Mouse (Mus musculus): ENCODE results near the gene 4930558K02Rik. TPM values are rescaled to one million over a fixed set of nuclear protein-coding genes. Genes with fewer than 3 reads are reported as not detected.

Gene 4930558K02Rik
- polyA plus RNA-seq, 1 experiment from 2014 or later, result 0.17 TPM

DNA sequence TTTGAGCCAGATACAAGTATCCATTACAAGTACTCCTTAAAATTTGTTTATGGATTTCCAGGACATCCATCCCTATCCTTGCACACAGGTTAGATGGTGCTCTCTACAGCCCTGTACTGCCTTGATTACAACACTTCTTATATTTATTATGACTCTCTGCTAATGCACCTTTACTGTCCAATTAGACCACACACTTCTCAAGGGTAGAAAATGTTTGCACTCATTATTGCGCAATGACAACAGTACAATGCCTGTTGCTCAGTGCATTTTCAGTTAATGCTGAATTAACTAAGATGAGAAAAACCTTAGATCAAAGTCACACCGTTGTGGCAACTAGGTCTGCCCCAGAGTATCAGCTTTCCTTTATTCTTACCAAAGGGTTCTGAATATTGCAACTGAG, 51.5 kb downstream of the 4930558K02Rik start:
- no peak for ATAC-seq (replicated peaks)
- H3K4me1 ChIP-seq, result no peaks in the 10 kb centered on the region
- WGBS, result 83% methylated on average over 2 of the region's 2 CpGs
- no peaks in the 10 kb centered on the region for H3K9me3 ChIP-seq
- no peaks in the 10 kb centered on the region for H3K36me3 ChIP-seq
- H3K27me3 ChIP-seq, result no peaks in the 10 kb centered on the region
- H3K4me3 ChIP-seq, result no peak overlapping the region
- H3K9ac ChIP-seq (replicated peaks), result no peak overlapping the region
- H3K27ac ChIP-seq (replicated peaks), result no peak overlapping the region
- H3K4me2 ChIP-seq (replicated peaks), result no peak overlapping the region

DNA sequence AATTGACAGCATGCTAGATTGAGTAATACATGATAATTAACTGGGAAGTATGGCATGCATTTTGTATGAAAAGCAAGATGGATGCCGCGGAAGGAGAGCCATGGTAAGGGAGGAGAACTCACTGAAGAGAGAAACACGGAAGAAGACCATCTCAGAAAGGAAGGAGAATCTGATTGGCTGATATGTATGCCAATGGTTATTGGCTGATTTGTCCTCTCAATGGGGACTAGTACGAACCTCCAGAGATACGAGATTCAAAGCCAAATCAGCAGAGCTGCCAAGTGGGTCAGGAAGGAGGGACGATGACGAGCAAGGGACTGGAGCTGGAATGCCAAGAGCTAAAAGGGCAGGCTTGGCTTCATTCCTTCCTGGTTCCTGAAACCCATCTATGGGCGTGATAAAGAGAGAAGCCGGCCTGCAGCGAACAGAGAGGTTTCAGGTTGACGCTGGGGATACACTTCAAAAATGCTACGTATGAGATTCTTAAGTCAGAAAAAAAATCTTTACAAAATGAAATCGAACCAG, 54.1 kb downstream of the 4930558K02Rik start:
- H3K27ac ChIP-seq (replicated peaks), result no peak overlapping the region
- ATAC-seq (replicated peaks), result no peak
- H3K36me3 ChIP-seq, result no peaks in the 10 kb centered on the region
- no peaks in the 10 kb centered on the region for H3K27me3 ChIP-seq
- H3K4me3 ChIP-seq, result no peak overlapping the region
- 87% methylated on average over 13 of the region's 13 CpGs for WGBS
- no peaks in the 10 kb centered on the region for H3K4me1 ChIP-seq
- H3K9ac ChIP-seq (replicated peaks), result no peak overlapping the region
- H3K4me2 ChIP-seq (replicated peaks), result no peak overlapping the region
- H3K9me3 ChIP-seq, result no peaks in the 10 kb centered on the region

GRCm38 (mm10) chr1:161924321-161924720, 55.1 kb downstream of the 4930558K02Rik start:
- no peak for ATAC-seq (replicated peaks)
- Histone ChIP-seq H3K9me3 (no peaks in the 10 kb centered on the region), H3K27ac (replicated peaks) (no peak overlapping the region), H3K36me3 (no peaks in the 10 kb centered on the region), H3K27me3 (no peaks in the 10 kb centered on the region), H3K4me3 (no peak overlapping the region), H3K9ac (replicated peaks) (no peak overlapping the region), H3K4me1 (no peaks in the 10 kb centered on the region), H3K4me2 (replicated peaks) (no peak overlapping the region)
- 45% methylated on average over 3 of the region's 3 CpGs for WGBS

DNA sequence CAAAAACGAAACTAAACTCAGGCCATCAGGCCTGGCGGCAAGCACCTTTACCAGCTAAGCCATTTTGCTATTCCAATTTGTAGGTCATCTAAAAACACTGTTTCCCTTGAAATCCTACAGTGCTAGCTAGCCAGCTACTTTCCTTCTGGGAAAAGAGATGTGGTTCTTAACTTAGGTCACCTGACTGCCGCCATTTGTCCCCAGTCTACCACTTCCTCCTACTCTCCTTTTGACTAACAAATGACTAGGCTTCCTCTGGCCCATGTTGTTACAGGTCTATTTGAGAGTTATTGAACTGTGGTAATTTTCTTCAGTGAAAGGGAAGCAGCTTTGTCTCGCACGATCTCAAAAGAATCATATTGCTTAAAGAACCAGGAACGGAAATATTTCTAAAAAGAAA, 57.5 kb downstream of the 4930558K02Rik start:
- Histone ChIP-seq H3K9ac (replicated peaks) (no peak overlapping the region), H3K27ac (replicated peaks) (no peak overlapping the region), H3K36me3 (no peaks in the 10 kb centered on the region), H3K9me3 (no peaks in the 10 kb centered on the region), H3K4me1 (no peaks in the 10 kb centered on the region), H3K4me3 (no peak overlapping the region), H3K27me3 (no peaks in the 10 kb centered on the region), H3K4me2 (replicated peaks) (no peak overlapping the region)
- ATAC-seq (replicated peaks), result no peak
- 61% methylated on average over 6 of the region's 6 CpGs for WGBS

DNA sequence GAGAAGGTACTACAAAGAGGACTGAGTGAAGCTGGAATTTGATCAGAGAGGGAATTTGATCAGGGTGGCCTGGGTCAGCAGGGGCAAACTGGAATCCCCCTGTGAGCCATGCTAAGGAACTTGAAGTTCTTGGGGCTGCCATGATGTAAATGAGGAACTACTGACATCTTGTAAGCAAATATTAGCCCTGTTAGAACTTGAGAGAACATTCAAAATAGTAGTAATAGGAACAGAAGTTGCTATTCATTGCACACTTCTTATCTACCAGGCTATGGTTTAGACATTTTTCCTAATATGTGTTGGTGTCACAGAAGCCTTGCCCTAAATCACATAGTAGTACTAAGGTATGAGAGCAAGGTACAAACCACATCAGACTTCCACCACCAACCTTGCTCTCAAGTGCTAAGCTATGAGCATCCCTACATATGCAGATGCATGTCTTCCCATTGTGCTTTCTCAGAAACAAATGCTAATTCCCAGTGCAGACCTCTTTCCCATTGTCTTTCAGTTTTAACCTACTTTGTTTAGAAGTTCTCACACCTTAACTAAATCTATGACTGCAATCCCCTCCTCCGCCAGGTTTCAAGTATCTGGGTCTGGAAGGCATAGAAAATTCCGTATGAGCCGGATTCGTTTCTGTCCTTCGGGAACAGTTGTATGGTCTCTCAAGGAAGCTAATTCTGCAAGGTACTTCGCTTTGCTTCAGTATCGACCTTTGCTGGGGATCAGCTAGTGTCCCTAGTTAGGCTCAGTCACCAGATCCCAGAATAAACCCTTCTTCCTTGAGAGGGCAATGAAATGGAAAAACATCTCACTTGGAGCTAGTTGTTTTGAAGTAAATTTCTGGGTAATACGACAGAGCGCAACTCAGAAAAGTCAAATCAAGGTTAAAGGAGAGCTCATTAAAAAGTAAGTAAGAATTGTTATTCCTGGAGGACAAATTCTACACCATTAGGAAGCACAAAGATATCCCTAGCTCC, 58.7 kb downstream of the 4930558K02Rik start:
- no peaks in the 10 kb centered on the region for H3K9me3 ChIP-seq
- no peaks in the 10 kb centered on the region for H3K4me1 ChIP-seq
- no peak overlapping the region for H3K4me3 ChIP-seq
- H3K4me2 ChIP-seq (replicated peaks), result no peak overlapping the region
- WGBS, result 88% methylated on average over 9 of the region's 9 CpGs
- H3K9ac ChIP-seq (replicated peaks), result no peak overlapping the region
- no peaks in the 10 kb centered on the region for H3K36me3 ChIP-seq
- ATAC-seq (replicated peaks), result no peak
- H3K27ac ChIP-seq (replicated peaks), result no peak overlapping the region
- no peaks in the 10 kb centered on the region for H3K27me3 ChIP-seq

DNA sequence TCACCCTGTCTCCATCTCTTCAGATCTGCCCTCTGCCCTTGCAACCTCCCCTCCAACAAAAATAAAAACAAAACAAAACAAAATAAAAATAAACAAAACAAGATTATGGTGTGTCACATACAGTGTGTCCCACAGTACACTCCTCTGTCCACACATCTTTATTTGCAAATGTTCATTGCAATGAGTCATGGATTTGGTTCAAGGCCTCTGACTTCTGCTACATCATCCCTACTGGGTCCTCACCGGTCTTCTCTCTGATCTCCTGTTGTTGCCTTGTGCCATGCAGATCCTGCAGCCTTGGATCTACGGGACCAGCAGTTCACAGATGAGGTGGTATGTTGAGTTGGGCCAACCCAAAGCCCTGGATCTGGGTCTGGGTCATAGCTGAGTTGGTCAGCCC, 59.8 kb downstream of the 4930558K02Rik start:
- no peaks in the 10 kb centered on the region for H3K36me3 ChIP-seq
- H3K4me1 ChIP-seq, result no peaks in the 10 kb centered on the region
- H3K4me2 ChIP-seq (replicated peaks), result no peak overlapping the region
- H3K27ac ChIP-seq (replicated peaks), result no peak overlapping the region
- H3K9ac ChIP-seq (replicated peaks), result no peak overlapping the region
- no peak for ATAC-seq (replicated peaks)
- H3K27me3 ChIP-seq, result no peaks in the 10 kb centered on the region
- H3K4me3 ChIP-seq, result no peak overlapping the region
- 89% methylated on average over 2 of the region's 2 CpGs for WGBS
- H3K9me3 ChIP-seq, result no peaks in the 10 kb centered on the region

GRCm38 (mm10) chr1:161918682-161919372, 60.6 kb downstream of the 4930558K02Rik start:
- no peak overlapping the region for H3K4me2 ChIP-seq (replicated peaks)
- no peak overlapping the region for H3K9ac ChIP-seq (replicated peaks)
- H3K4me3 ChIP-seq, result no peak overlapping the region
- no peaks in the 10 kb centered on the region for H3K9me3 ChIP-seq
- no peak overlapping the region for H3K27ac ChIP-seq (replicated peaks)
- no peak for ATAC-seq (replicated peaks)
- WGBS, result 46% methylated on average over 7 of the region's 7 CpGs
- H3K4me1 ChIP-seq, result no peaks in the 10 kb centered on the region
- H3K36me3 ChIP-seq, result no peaks in the 10 kb centered on the region
- H3K27me3 ChIP-seq, result no peaks in the 10 kb centered on the region

DNA sequence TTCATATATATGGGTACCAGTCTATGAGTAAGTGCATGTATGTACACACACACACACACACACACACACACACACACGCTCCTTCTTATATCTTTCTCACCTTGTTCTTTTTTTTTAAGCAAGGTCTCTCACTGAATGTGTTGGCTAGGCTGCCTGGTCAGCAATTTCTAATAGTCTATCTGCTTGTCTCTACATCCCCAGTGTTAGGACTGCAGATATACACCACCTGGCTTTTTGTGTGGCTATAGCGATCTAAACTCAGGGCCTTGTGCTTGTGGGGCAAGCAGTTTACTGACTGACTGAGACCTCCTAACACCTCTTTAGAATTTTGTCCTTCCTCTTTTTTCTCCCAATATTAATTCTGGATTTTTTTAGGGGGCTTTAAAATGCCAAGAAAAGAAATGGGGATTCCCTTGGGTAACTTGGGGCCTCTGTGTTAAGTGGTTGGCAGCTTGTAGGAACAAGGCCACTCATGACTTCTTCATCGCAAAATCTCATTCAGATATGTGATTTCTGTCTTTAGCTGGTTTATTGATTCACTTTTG, 61.4 kb downstream of the 4930558K02Rik start:
- Histone ChIP-seq H3K36me3 (no peaks in the 10 kb centered on the region), H3K9me3 (no peaks in the 10 kb centered on the region), H3K4me2 (replicated peaks) (no peak overlapping the region), H3K4me1 (no peaks in the 10 kb centered on the region), H3K9ac (replicated peaks) (no peak overlapping the region), H3K27ac (replicated peaks) (no peak overlapping the region), H3K4me3 (no peak overlapping the region), H3K27me3 (no peaks in the 10 kb centered on the region)
- ATAC-seq (replicated peaks), result no peak
- 89% methylated on average over 3 of the region's 3 CpGs for WGBS

DNA sequence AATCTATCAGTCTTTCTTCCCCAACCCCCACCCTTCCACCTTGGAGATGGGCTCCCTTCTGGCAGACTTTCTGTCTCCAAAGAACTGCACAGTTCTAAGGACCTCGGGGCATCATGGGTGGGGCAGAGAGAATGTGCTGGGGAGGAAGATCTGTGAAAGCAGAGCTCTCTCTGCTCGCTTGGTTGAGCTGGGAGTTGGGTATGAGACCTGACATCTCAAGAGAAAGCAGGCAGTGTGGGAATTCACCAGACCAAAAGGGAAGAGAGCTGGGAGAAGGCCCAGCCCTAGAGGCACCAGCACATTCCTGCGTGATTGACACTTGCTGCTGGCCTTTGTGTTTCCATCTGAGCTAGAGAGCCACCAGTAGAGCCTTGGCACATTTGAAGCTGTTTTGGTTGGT, 63.4 kb downstream of the 4930558K02Rik start:
- Histone ChIP-seq H3K36me3 (no peaks in the 10 kb centered on the region), H3K4me1 (no peaks in the 10 kb centered on the region), H3K27ac (replicated peaks) (no peak overlapping the region), H3K4me2 (replicated peaks) (no peak overlapping the region), H3K9ac (replicated peaks) (no peak overlapping the region), H3K4me3 (no peak overlapping the region), H3K9me3 (no peaks in the 10 kb centered on the region), H3K27me3 (no peaks in the 10 kb centered on the region)
- ATAC-seq (replicated peaks), result no peak
- WGBS, result 56% methylated on average over 3 of the region's 3 CpGs

DNA sequence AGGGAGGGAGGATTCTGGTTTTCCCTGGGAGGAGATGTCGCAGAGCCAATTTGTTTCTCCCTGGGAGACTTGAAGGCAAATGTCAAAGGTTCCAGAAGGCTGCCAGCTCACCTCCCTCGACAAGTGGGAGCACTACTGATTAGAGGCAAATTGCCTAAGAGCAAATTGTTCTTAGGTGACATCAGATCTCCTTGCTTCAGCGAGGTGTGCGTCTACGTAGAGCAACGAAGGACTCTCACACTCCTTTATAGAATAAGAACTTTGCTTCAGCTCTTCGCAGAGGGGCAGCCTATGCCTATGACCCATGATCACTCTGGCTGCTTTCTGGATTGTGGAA, 65.8 kb downstream of the 4930558K02Rik start:
- H3K27ac ChIP-seq (replicated peaks), result no peak overlapping the region
- no peak overlapping the region for H3K4me3 ChIP-seq
- H3K27me3 ChIP-seq, result no peaks in the 10 kb centered on the region
- WGBS, result 87% methylated on average over 7 of the region's 7 CpGs
- H3K4me1 ChIP-seq, result no peaks in the 10 kb centered on the region
- no peaks in the 10 kb centered on the region for H3K9me3 ChIP-seq
- H3K36me3 ChIP-seq, result no peaks in the 10 kb centered on the region
- no peak overlapping the region for H3K4me2 ChIP-seq (replicated peaks)
- ATAC-seq (replicated peaks), result no peak
- H3K9ac ChIP-seq (replicated peaks), result no peak overlapping the region

DNA sequence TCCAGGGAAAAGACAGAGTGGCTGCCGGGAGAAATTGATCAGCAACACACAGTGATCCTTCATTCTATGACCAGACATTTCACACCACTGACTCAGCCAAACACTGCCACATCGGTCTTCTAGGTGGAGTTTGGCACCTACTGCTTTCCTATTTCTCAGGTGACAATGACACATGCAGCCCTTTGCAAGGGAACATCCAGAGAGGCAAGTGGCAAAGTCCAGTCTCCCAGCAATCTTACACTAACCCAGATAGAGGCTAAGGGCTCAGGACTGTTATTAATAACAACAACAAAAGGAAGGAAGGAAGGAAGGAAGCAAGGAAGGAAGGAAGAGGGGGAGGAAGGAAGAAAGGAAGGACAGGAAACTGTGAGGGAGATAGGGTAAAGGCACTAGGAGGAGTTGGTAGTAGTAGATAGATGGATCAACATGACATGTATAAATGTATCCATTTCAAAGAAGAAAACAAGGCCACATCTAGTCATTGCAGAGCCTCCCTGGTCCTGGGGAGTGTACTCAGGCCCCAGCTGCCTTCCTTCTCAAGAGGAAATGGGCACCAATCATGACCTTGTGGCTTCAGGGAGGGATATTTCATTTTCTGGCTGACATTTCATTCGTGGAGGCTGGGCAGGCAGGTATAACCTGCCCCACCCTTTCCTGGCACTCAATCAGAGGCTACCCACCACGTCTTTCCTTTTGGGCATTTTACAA, 66.3 kb downstream of the 4930558K02Rik start:
- no peaks in the 10 kb centered on the region for H3K27me3 ChIP-seq
- H3K36me3 ChIP-seq, result no peaks in the 10 kb centered on the region
- H3K27ac ChIP-seq (replicated peaks), result no peak overlapping the region
- WGBS, result 76% methylated on average over 4 of the region's 4 CpGs
- no peak overlapping the region for H3K4me3 ChIP-seq
- no peaks in the 10 kb centered on the region for H3K9me3 ChIP-seq
- H3K4me2 ChIP-seq (replicated peaks), result no peak overlapping the region
- H3K9ac ChIP-seq (replicated peaks), result no peak overlapping the region
- no peaks in the 10 kb centered on the region for H3K4me1 ChIP-seq
- ATAC-seq (replicated peaks), result no peak

GRCm38 (mm10) chr1:161909074-161909473, 70.4 kb downstream of the 4930558K02Rik start:
- no peaks in the 10 kb centered on the region for H3K4me1 ChIP-seq
- no peaks in the 10 kb centered on the region for H3K27me3 ChIP-seq
- H3K9ac ChIP-seq (replicated peaks), result no peak overlapping the region
- no peak overlapping the region for H3K27ac ChIP-seq (replicated peaks)
- 84% methylated on average over 8 of the region's 8 CpGs for WGBS
- no peak for ATAC-seq (replicated peaks)
- no peaks in the 10 kb centered on the region for H3K9me3 ChIP-seq
- no peak overlapping the region for H3K4me3 ChIP-seq
- no peak overlapping the region for H3K4me2 ChIP-seq (replicated peaks)
- no peaks in the 10 kb centered on the region for H3K36me3 ChIP-seq
